Comparison of ENCODE assay signal across 22 mouse cellular contexts in the genomic region with DNA sequence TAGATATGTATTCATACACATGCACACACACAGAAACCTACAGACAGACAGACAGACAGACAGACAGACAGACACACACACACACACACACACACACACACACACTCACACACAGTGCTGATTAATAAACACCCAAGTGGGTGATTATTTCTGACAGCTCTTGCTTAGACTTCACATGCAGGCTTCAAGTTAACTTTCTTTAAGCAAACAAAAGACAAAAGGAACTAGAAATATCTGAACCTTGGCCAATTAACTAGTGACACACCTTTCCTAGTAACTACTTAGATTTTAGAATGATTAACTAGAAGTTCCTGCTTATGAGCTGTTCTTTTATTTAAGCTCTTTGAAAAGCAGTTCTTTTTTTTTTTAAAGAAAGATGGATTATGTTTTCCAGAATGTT. TPM values are rescaled to one million over a fixed set of nuclear protein-coding genes. Genes with fewer than 3 reads are reported as not detected.
DNase-seq lines count a peak whose midpoint lies in the region; ATAC-seq and TF ChIP-seq lines count a peak whose summit lies in the region.
"Had no signal": no experiment of that assay in that cellular context is flagged by ENCODE, and none has a peak within 500 bp of the region (broad histone marks: within the 10 kb centered on the region; RNA-seq: fewer than 3 reads in every experiment).

No protein-coding gene starts in this region.

- no peak overlapping the region for H3K4me2 ChIP-seq in lung, postnatal 0 days (replicated peaks; ENCODE audit: low read depth, low read length)
- no peak overlapping the region for H3K4me2 ChIP-seq in intestine, embryonic 15.5 days (replicated peaks)
- no peak overlapping the region for H3K4me2 ChIP-seq in stomach, embryonic 14.5 days (replicated peaks; ENCODE audit: low read depth, low read length)
- H3K4me2 ChIP-seq: forebrain, embryonic 13.5 days; hindbrain, embryonic 12.5 days; hindbrain, embryonic 15.5 days had no signal

- no peak for TF ChIP-seq EP300 in lung, postnatal 0 days (IDR thresholded peaks at IDR 0.05)

- DNase-seq in lung, postnatal 0 days (ENCODE audit: low spot score) = peak; percentile 72
- DNase-seq in lung, postnatal 4 days = no peak
- DNase-seq in heart, adult 9 months (ENCODE audit: low spot score in 2 of 2) = no peak
- no peak for DNase-seq in layer of hippocampus, postnatal 25 days (ENCODE audit: extremely low spot score in 1 of 2, low spot score in 1 of 2)
- no peak for DNase-seq in left cerebral cortex, adult 8-10 months (ENCODE audit: low spot score in 2 of 2)
- DNase-seq: adrenal gland, postnatal 10 days; cerebellum, adult 18-20 months; cerebellum, adult 9-10 months; cerebellum, postnatal 14 days; gastrocnemius, adult 2 months; gastrocnemius, postnatal 14 days; heart, adult 18-20 months had no signal

- H3K4me3 ChIP-seq in lung, postnatal 0 days (ENCODE audit: low read depth, low read length) = no peak overlapping the region
- no peak overlapping the region for H3K4me3 ChIP-seq in intestine, embryonic 15.5 days (replicated peaks)
- no peak overlapping the region for H3K4me3 ChIP-seq in stomach, embryonic 14.5 days (ENCODE audit: low read depth, low read length)
- H3K4me3 ChIP-seq: forebrain, embryonic 10.5 days; forebrain, embryonic 13.5 days; gastrocnemius, adult 2 months; heart, embryonic 10.5 days; hindbrain, embryonic 12.5 days; hindbrain, embryonic 15.5 days had no signal

- no peaks in the 10 kb centered on the region for H3K9me3 ChIP-seq in lung, postnatal 0 days (ENCODE audit: low read length)
- no peaks in the 10 kb centered on the region for H3K9me3 ChIP-seq in intestine, embryonic 15.5 days
- no peaks in the 10 kb centered on the region for H3K9me3 ChIP-seq in stomach, embryonic 14.5 days (ENCODE audit: control insufficient read depth, low read depth, low read length)
- H3K9me3 ChIP-seq: forebrain, embryonic 10.5 days; forebrain, embryonic 13.5 days; heart, embryonic 10.5 days; hindbrain, embryonic 12.5 days; hindbrain, embryonic 15.5 days had no signal

- H3K27ac ChIP-seq in lung, postnatal 0 days (ENCODE audit: low read length) = no peak overlapping the region
- H3K27ac ChIP-seq in intestine, embryonic 15.5 days = no peak overlapping the region
- H3K27ac ChIP-seq in stomach, embryonic 14.5 days (ENCODE audit: low read length) = no peak overlapping the region
- H3K27ac ChIP-seq: forebrain, embryonic 10.5 days; forebrain, embryonic 13.5 days; gastrocnemius, adult 2 months; heart, embryonic 10.5 days; hindbrain, embryonic 12.5 days; hindbrain, embryonic 15.5 days had no signal

- H3K27me3 ChIP-seq in lung, postnatal 0 days (replicated peaks; ENCODE audit: insufficient read depth, low read length) = no peaks in the 10 kb centered on the region
- no peaks in the 10 kb centered on the region for H3K27me3 ChIP-seq in intestine, embryonic 15.5 days (replicated peaks)
- no peaks in the 10 kb centered on the region for H3K27me3 ChIP-seq in stomach, embryonic 14.5 days (ENCODE audit: control insufficient read depth, insufficient read depth, low read length)
- H3K27me3 ChIP-seq: forebrain, embryonic 13.5 days; hindbrain, embryonic 12.5 days; hindbrain, embryonic 15.5 days had no signal

- peak; percentile 43; the same call in 1 of the 2 replicates for ATAC-seq in lung, postnatal 0 days
- ATAC-seq in intestine, embryonic 15.5 days = peak; percentile 48; the same call in 1 of the 2 replicates
- ATAC-seq in stomach, embryonic 14.5 days (ENCODE audit: insufficient number of reproducible peaks, insufficient read depth, low FRiP score, low read depth) = peak; percentile 18; the same call in 1 of the 2 replicates
- ATAC-seq: CD4-positive, CD25-positive, alpha-beta regulatory T cell, adult 4 months; forebrain, embryonic 13.5 days; forebrain, embryonic 16.5 days had no signal

- H3K4me1 ChIP-seq in lung, postnatal 0 days (ENCODE audit: insufficient read depth, low read depth, low read length) = no peaks in the 10 kb centered on the region
- no peaks in the 10 kb centered on the region for H3K4me1 ChIP-seq in intestine, embryonic 15.5 days (replicated peaks)
- H3K4me1 ChIP-seq in stomach, embryonic 14.5 days (ENCODE audit: control insufficient read depth, insufficient read depth, low read length) = no peaks in the 10 kb centered on the region
- H3K4me1 ChIP-seq: forebrain, embryonic 10.5 days; forebrain, embryonic 13.5 days; hindbrain, embryonic 12.5 days; hindbrain, embryonic 15.5 days had no signal

- H3K36me3 ChIP-seq in lung, postnatal 0 days (ENCODE audit: insufficient read depth, low read length) = no peaks in the 10 kb centered on the region
- H3K36me3 ChIP-seq in intestine, embryonic 15.5 days = no peaks in the 10 kb centered on the region
- H3K36me3 ChIP-seq in stomach, embryonic 14.5 days (ENCODE audit: control insufficient read depth, insufficient read depth, low read length) = no peaks in the 10 kb centered on the region
- H3K36me3 ChIP-seq: forebrain, embryonic 10.5 days; heart, embryonic 10.5 days; hindbrain, embryonic 12.5 days; hindbrain, embryonic 15.5 days had no signal

- no peak for TF ChIP-seq CTCF in lung, postnatal 0 days (IDR thresholded peaks at IDR 0.05)

- no peak overlapping the region for H3K9ac ChIP-seq in lung, postnatal 0 days (replicated peaks; ENCODE audit: low read depth)
- H3K9ac ChIP-seq in intestine, embryonic 15.5 days = no peak overlapping the region
- no peak overlapping the region for H3K9ac ChIP-seq in stomach, embryonic 14.5 days (replicated peaks; ENCODE audit: low read depth, low read length)
- H3K9ac ChIP-seq: forebrain, embryonic 13.5 days; hindbrain, embryonic 12.5 days; hindbrain, embryonic 15.5 days had no signal

RNA-seq across cellular contexts. Expression of a gene that starts 9.1 kb away (rescaled TPM):
- 18.0 and 29.2 TPM in 2 replicates for polyA plus RNA-seq in lung, postnatal 0 days (2015; fragmentation: Nextera tagmentation; extraction: Ambion mirVana)
- 14.3 and 16.4 TPM in 2 replicates for polyA plus RNA-seq in intestine, embryonic 15.5 days (2015; fragmentation: Nextera tagmentation; extraction: Ambion mirVana)
- polyA plus RNA-seq in stomach, embryonic 14.5 days (2014; fragmentation: Nextera tagmentation; extraction: Ambion mirVana) = 10.8 and 15.8 TPM in 2 replicates
- 1 to 10 TPM; 6.5 to 7.7 TPM for total RNA-seq in layer of hippocampus, postnatal 25 days (2021)
- 1 to 10 TPM; 2.0 to 2.7 (median 2.3) TPM for total RNA-seq in left cerebral cortex, adult 8-10 months (2022)
- total RNA-seq: hematopoietic stem cell, adult 5-6 weeks had no signal
- polyA plus RNA-seq: CD4-positive, CD25-positive, alpha-beta regulatory T cell, adult 4 months had no signal

RNA-seq across cellular contexts. Expression of a gene that starts 38.6 kb away (rescaled TPM):
- 48.7 and 51.1 TPM in 2 replicates for polyA plus RNA-seq in lung, postnatal 0 days (2015; fragmentation: Nextera tagmentation; extraction: Ambion mirVana)
- 21.2 and 22.9 TPM in 2 replicates for polyA plus RNA-seq in intestine, embryonic 15.5 days (2015; fragmentation: Nextera tagmentation; extraction: Ambion mirVana)
- 10.3 and 12.3 TPM in 2 replicates for polyA plus RNA-seq in stomach, embryonic 14.5 days (2014; fragmentation: Nextera tagmentation; extraction: Ambion mirVana)
- total RNA-seq in layer of hippocampus, postnatal 25 days (2021) = 10 to 100 TPM; 65.7 to 68.1 TPM
- 10 to 100 TPM; 50.5 to 62.9 (median 52.2) TPM for total RNA-seq in left cerebral cortex, adult 8-10 months (2022)
- polyA plus RNA-seq: CD4-positive, CD25-positive, alpha-beta regulatory T cell, adult 4 months had no signal
